ENCODE assay signal across 18 mouse cellular contexts in genomic region chr1:159664496-159664895, GRCm38 (mm10).
A peak's percentile ranks its signal among the peaks of the same experiment; 100 is the strongest.
DNase-seq lines count a peak whose midpoint lies in the region; ATAC-seq lines count a peak whose summit lies in the region.
"Had no signal": no experiment of that assay in that cellular context is flagged by ENCODE, and none has a peak within 500 bp of the region (broad histone marks: within the 10 kb centered on the region; RNA-seq: fewer than 3 reads in every experiment).

No protein-coding gene starts in this region.

- 83% methylated on average over 3 of the region's 3 CpGs for WGBS in intestine, embryonic 16.5 days
- 90% methylated on average over 3 of the region's 3 CpGs for WGBS in heart, embryonic 10.5 days

- H3K27me3 ChIP-seq in intestine, embryonic 16.5 days (replicated peaks; ENCODE audit: control insufficient read depth, insufficient read depth, low read length), result no peaks in the 10 kb centered on the region
- no peaks in the 10 kb centered on the region for H3K27me3 ChIP-seq in heart, embryonic 10.5 days (ENCODE audit: insufficient read depth, poor library complexity, severe bottlenecking)
- H3K27me3 ChIP-seq: heart, embryonic 15.5 days; hindbrain, embryonic 12.5 days; liver, embryonic 13.5 days; megakaryocyte, embryonic 14.5 days; neural tube, embryonic 12.5 days had no signal

- intact Hi-C loops in gastrocnemius, postnatal 36 days (cut with DNase I), result no loop called here

- no peak overlapping the region for H3K9ac ChIP-seq in intestine, embryonic 16.5 days (ENCODE audit: low read depth, low read length)
- H3K9ac ChIP-seq: heart, embryonic 15.5 days; hindbrain, embryonic 12.5 days; liver, embryonic 13.5 days; neural tube, embryonic 12.5 days had no signal

- H3K4me3 ChIP-seq in intestine, embryonic 16.5 days (ENCODE audit: low read length), result no peak overlapping the region
- H3K4me3 ChIP-seq in heart, embryonic 10.5 days, result no peak overlapping the region
- H3K4me3 ChIP-seq: heart, embryonic 15.5 days; hindbrain, embryonic 12.5 days; liver, embryonic 13.5 days; megakaryocyte, embryonic 14.5 days; neural tube, embryonic 12.5 days had no signal

- H3K27ac ChIP-seq in intestine, embryonic 16.5 days (ENCODE audit: low read length), result no peak overlapping the region
- H3K27ac ChIP-seq in heart, embryonic 10.5 days, result no peak overlapping the region
- H3K27ac ChIP-seq: heart, embryonic 15.5 days; hindbrain, embryonic 12.5 days; liver, embryonic 13.5 days; neural tube, embryonic 12.5 days had no signal

- no peak overlapping the region for H3K4me2 ChIP-seq in intestine, embryonic 16.5 days (ENCODE audit: low read depth, low read length)
- H3K4me2 ChIP-seq: heart, embryonic 15.5 days; hindbrain, embryonic 12.5 days; liver, embryonic 13.5 days; neural tube, embryonic 12.5 days had no signal

- H3K9me3 ChIP-seq in intestine, embryonic 16.5 days (ENCODE audit: control insufficient read depth, low read length), result no peaks in the 10 kb centered on the region
- H3K9me3 ChIP-seq in heart, embryonic 10.5 days, result no peaks in the 10 kb centered on the region
- H3K9me3 ChIP-seq: heart, embryonic 15.5 days; hindbrain, embryonic 12.5 days; liver, embryonic 13.5 days; megakaryocyte, embryonic 14.5 days; neural tube, embryonic 12.5 days had no signal

- ATAC-seq in intestine, embryonic 16.5 days, result no peak

- no peaks in the 10 kb centered on the region for H3K4me1 ChIP-seq in intestine, embryonic 16.5 days (ENCODE audit: control insufficient read depth, insufficient read depth, low read length)
- H3K4me1 ChIP-seq in heart, embryonic 10.5 days, result peaks cover 8% of the 10 kb centered on the region
- H3K4me1 ChIP-seq: liver, embryonic 13.5 days; megakaryocyte, embryonic 14.5 days; neural tube, embryonic 12.5 days had no signal

- peak; percentile 20 for DNase-seq in gastrocnemius, adult 18-20 months (ENCODE audit: low spot score)
- DNase-seq in gastrocnemius, postnatal 36 days, result no peak
- peak; percentile 23 for DNase-seq in CD4-positive, CD25-positive, alpha-beta regulatory T cell, adult 2 months (ENCODE audit: low read depth, low spot score)
- DNase-seq in brain, adult 2 months (ENCODE audit: low read depth, low spot score), result peak; percentile 88
- peak; percentile 71 to 75 for DNase-seq in cerebellum, postnatal 10 days
- no peak for DNase-seq in adrenal gland, postnatal 4 days (ENCODE audit: low spot score in 2 of 2)
- no peak for DNase-seq in heart, embryonic 10.5 days (ENCODE audit: low spot score)
- DNase-seq: adrenal gland, adult 8-10 months; kidney, adult 8-10 months; kidney, postnatal 4 days; liver, embryonic 13.5 days; right cerebral cortex, postnatal 4 days; thymus, adult 2 months had no signal

- no peaks in the 10 kb centered on the region for H3K36me3 ChIP-seq in intestine, embryonic 16.5 days (ENCODE audit: control insufficient read depth, insufficient read depth, low read length)
- H3K36me3 ChIP-seq in heart, embryonic 10.5 days, result no peaks in the 10 kb centered on the region
- H3K36me3 ChIP-seq: heart, embryonic 15.5 days; hindbrain, embryonic 12.5 days; liver, embryonic 13.5 days; neural tube, embryonic 12.5 days had no signal

Comparison
In these comparisons a context has a peak if more than half of its experiments do, and no peak if none do; other contexts are left out.
1. DNase-seq: peak in gastrocnemius, adult 18-20 months (single experiment), CD4-positive, CD25-positive, alpha-beta regulatory T cell, adult 2 months (single experiment), brain, adult 2 months (single experiment) and cerebellum, postnatal 10 days (2 of 2); none in gastrocnemius, postnatal 36 days (0 of 2), adrenal gland, postnatal 4 days (0 of 2) and heart, embryonic 10.5 days (single experiment).